Mouse (Mus musculus): ENCODE results near the gene Greb1. TPM values are rescaled to one million over a fixed set of nuclear protein-coding genes. Genes with fewer than 3 reads are reported as not detected.

The Greb1 gene
- polyA plus RNA-seq, 1 experiment = not detected

DNA sequence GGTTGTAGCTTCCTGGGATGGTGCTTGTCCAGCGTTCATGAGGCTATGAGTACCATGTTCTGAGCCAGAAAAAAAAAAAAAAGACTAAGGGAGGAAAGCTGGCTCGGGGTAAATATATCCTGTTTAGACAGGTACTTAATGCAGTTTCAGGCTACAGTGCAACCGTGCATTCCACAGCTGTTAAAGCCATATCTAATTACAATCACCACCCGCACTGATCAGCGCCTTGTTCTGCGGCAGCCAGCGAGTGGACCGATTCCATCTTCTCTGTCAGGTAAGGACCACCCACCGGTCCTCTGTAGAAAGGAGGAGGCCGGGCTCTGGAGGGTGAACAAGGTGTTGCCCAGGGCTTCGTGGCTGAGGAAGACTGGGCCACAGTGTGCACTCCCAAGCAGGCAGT lies 34.0 kb upstream of the Greb1 start:
- H3K9me3 ChIP-seq (ENCODE audit: control insufficient read depth, low read length) = no peaks in the 10 kb centered on the region
- no peak overlapping the region for H3K4me3 ChIP-seq (replicated peaks)
- no peaks in the 10 kb centered on the region for H3K36me3 ChIP-seq (ENCODE audit: control insufficient read depth)
- TF ChIP-seq GATA1 (IDR thresholded peaks at IDR 0.05; ENCODE audit: low read length) = no peak
- no peak for TF ChIP-seq TAL1 (IDR thresholded peaks at IDR 0.05; ENCODE audit: low read length)
- H3K27me3 ChIP-seq (ENCODE audit: control insufficient read depth) = no peaks in the 10 kb centered on the region
- no peaks in the 10 kb centered on the region for H3K4me1 ChIP-seq (ENCODE audit: control insufficient read depth)

DNA sequence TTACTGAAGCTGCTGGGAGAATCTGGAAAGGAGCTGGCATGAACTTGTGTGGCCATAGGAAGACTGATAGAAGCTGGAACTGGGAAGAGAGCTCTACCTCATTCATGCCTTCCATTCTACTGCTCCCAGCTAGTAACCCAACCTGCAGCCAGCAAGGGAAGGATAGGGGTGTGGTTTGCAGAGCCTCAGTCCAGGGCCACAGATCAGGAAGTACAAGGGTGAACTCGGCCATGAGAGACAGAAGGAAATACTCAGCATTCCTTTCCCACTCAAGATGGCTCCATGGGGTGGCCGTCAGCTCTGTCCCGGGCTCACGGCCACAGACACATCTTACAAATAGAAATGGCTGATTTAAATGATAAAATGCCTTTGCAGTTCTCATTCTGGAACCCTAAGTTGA lies 30.4 kb upstream of the Greb1 start:
- H3K4me1 ChIP-seq (ENCODE audit: control insufficient read depth) = no peaks in the 10 kb centered on the region

DNA sequence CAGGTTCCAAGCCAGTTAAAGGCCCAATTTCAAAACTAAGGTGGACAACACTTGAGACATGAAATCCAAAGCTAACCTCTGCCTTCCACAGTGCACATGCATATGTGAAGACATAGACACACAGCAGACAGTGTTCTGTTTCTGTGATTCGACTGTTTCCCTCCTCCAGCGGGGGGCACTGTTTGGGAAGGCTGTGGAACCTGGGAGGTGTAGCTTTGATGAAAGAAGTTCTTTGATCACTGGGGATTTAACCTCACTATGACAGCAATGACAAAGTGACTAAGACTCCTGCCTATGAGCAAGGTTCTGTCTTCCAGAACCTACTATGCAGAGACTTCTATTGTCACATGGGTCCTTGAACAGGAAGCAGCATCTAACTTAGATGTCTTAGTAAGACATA lies 29.1 kb upstream of the Greb1 start:
- TF ChIP-seq TAL1 (IDR thresholded peaks at IDR 0.05; ENCODE audit: low read length) (no peak), GATA1 (IDR thresholded peaks at IDR 0.05; ENCODE audit: low read length) (no peak)
- H3K4me3 ChIP-seq (replicated peaks) = no peak overlapping the region
- H3K36me3 ChIP-seq (ENCODE audit: control insufficient read depth) = peaks cover 17% of the 10 kb centered on the region
- no peaks in the 10 kb centered on the region for H3K27me3 ChIP-seq (ENCODE audit: control insufficient read depth)
- H3K4me1 ChIP-seq (ENCODE audit: control insufficient read depth) = no peaks in the 10 kb centered on the region
- H3K9me3 ChIP-seq (ENCODE audit: control insufficient read depth, low read length) = no peaks in the 10 kb centered on the region

More for the DNA sequence above, 30.4 kb upstream of the Greb1 start:
- TF ChIP-seq GATA1 (IDR thresholded peaks at IDR 0.05; ENCODE audit: low read length) = no peak
- no peak for TF ChIP-seq TAL1 (IDR thresholded peaks at IDR 0.05; ENCODE audit: low read length)
- H3K4me3 ChIP-seq (replicated peaks) = no peak overlapping the region
- H3K27me3 ChIP-seq (ENCODE audit: control insufficient read depth) = no peaks in the 10 kb centered on the region
- H3K36me3 ChIP-seq (ENCODE audit: control insufficient read depth) = peaks cover 4% of the 10 kb centered on the region
- no peaks in the 10 kb centered on the region for H3K9me3 ChIP-seq (ENCODE audit: control insufficient read depth, low read length)

- Histone ChIP-seq H3K4me1 (ENCODE audit: control insufficient read depth) (no peaks in the 10 kb centered on the region), H3K4me3 (replicated peaks) (no peak overlapping the region), H3K27me3 (ENCODE audit: control insufficient read depth) (no peaks in the 10 kb centered on the region), H3K36me3 (ENCODE audit: control insufficient read depth) (peaks cover 28% of the 10 kb centered on the region), H3K9me3 (ENCODE audit: control insufficient read depth, low read length) (no peaks in the 10 kb centered on the region)
- TF ChIP-seq TAL1 (IDR thresholded peaks at IDR 0.05; ENCODE audit: low read length) = no peak
These were observed 27.8 kb upstream of the Greb1 start for GRCm38 (mm10) chr12:16828505-16828904.

GRCm38 (mm10) chr12:16823701-16824100 lies 23.0 kb upstream of the Greb1 start:
- Histone ChIP-seq H3K36me3 (ENCODE audit: control insufficient read depth) (peaks cover 73% of the 10 kb centered on the region), H3K4me3 (replicated peaks) (no peak overlapping the region), H3K4me1 (ENCODE audit: control insufficient read depth) (no peaks in the 10 kb centered on the region), H3K27me3 (ENCODE audit: control insufficient read depth) (no peaks in the 10 kb centered on the region), H3K9me3 (ENCODE audit: control insufficient read depth, low read length) (no peaks in the 10 kb centered on the region)
- TF ChIP-seq GATA1 (IDR thresholded peaks at IDR 0.05; ENCODE audit: low read length) (no peak), TAL1 (IDR thresholded peaks at IDR 0.05; ENCODE audit: low read length) (no peak)

- H3K4me3 ChIP-seq (replicated peaks) = no peak overlapping the region
These were observed 21.6 kb upstream of the Greb1 start for GRCm38 (mm10) chr12:16822181-16822734.

GRCm38 (mm10) chr12:16820761-16821160 lies 20.1 kb upstream of the Greb1 start:
- Histone ChIP-seq H3K4me3 (replicated peaks) (no peak overlapping the region), H3K9me3 (ENCODE audit: control insufficient read depth, low read length) (no peaks in the 10 kb centered on the region), H3K27me3 (ENCODE audit: control insufficient read depth) (no peaks in the 10 kb centered on the region), H3K4me1 (ENCODE audit: control insufficient read depth) (peaks cover 5% of the 10 kb centered on the region; the same call in 1 of the 2 replicates), H3K36me3 (ENCODE audit: control insufficient read depth) (peaks cover 89% of the 10 kb centered on the region)
- TF ChIP-seq TAL1 (IDR thresholded peaks at IDR 0.05; ENCODE audit: low read length) (no peak), GATA1 (IDR thresholded peaks at IDR 0.05; ENCODE audit: low read length) (no peak)

More at GRCm38 (mm10) chr12:16822181-16822734, 21.6 kb upstream of the Greb1 start:
- no peak for TF ChIP-seq TAL1 (IDR thresholded peaks at IDR 0.05; ENCODE audit: low read length)
- TF ChIP-seq GATA1 (IDR thresholded peaks at IDR 0.05; ENCODE audit: low read length) = no peak
- no peaks in the 10 kb centered on the region for H3K9me3 ChIP-seq (ENCODE audit: control insufficient read depth, low read length)
- H3K27me3 ChIP-seq (ENCODE audit: control insufficient read depth) = no peaks in the 10 kb centered on the region
- H3K36me3 ChIP-seq (ENCODE audit: control insufficient read depth) = peaks cover 82% of the 10 kb centered on the region
- H3K4me1 ChIP-seq (ENCODE audit: control insufficient read depth) = no peaks in the 10 kb centered on the region

GRCm38 (mm10) chr12:16818513-16818912 lies 17.8 kb upstream of the Greb1 start:
- Histone ChIP-seq H3K9me3 (ENCODE audit: control insufficient read depth, low read length) (no peaks in the 10 kb centered on the region), H3K4me3 (replicated peaks) (no peak overlapping the region), H3K27me3 (ENCODE audit: control insufficient read depth) (no peaks in the 10 kb centered on the region), H3K36me3 (ENCODE audit: control insufficient read depth) (peaks cover 91% of the 10 kb centered on the region), H3K4me1 (ENCODE audit: control insufficient read depth) (peaks cover 5% of the 10 kb centered on the region; the same call in 1 of the 2 replicates)
- TF ChIP-seq TAL1 (IDR thresholded peaks at IDR 0.05; ENCODE audit: low read length) = no peak
- no peak for TF ChIP-seq GATA1 (IDR thresholded peaks at IDR 0.05; ENCODE audit: low read length)

- no peak for TF ChIP-seq GATA1 (IDR thresholded peaks at IDR 0.05; ENCODE audit: low read length)
- no peak for TF ChIP-seq TAL1 (IDR thresholded peaks at IDR 0.05; ENCODE audit: low read length)
- Histone ChIP-seq H3K36me3 (ENCODE audit: control insufficient read depth) (peaks cover 83% of the 10 kb centered on the region), H3K9me3 (ENCODE audit: control insufficient read depth, low read length) (no peaks in the 10 kb centered on the region), H3K4me1 (ENCODE audit: control insufficient read depth) (peaks cover 14% of the 10 kb centered on the region), H3K4me3 (replicated peaks) (no peak overlapping the region), H3K27me3 (ENCODE audit: control insufficient read depth) (no peaks in the 10 kb centered on the region)
These were observed 16.5 kb upstream of the Greb1 start for GRCm38 (mm10) chr12:16817147-16817546.

DNA sequence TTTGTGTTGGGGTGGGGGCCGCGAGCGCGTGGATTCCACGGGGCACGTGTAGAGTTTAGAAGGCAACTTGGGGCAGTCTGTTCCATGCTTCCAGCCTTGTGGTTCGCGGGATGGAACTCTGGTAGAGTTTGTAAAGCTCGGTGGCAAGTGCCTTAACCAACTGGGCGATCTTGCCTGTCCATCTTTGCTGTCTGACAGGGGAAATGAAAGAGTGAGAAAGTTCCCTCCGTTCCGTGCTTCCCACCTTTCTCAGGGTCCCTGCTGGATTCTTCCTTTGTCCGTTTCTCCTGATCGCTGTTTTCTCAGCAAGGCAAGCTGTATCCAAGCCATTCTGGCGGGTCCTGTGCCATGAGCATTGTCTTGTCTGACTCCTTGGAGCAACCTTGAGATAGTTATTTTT lies 10.8 kb upstream of the Greb1 start:
- H3K9me3 ChIP-seq (ENCODE audit: control insufficient read depth, low read length) = no peaks in the 10 kb centered on the region
- peaks cover 26% of the 10 kb centered on the region for H3K27me3 ChIP-seq (ENCODE audit: control insufficient read depth)
- H3K4me1 ChIP-seq (ENCODE audit: control insufficient read depth) = peaks cover 26% of the 10 kb centered on the region
- TF ChIP-seq GATA1 (IDR thresholded peaks at IDR 0.05; ENCODE audit: low read length) (no peak), TAL1 (IDR thresholded peaks at IDR 0.05; ENCODE audit: low read length) (no peak)
- H3K4me3 ChIP-seq (replicated peaks) = peak overlapping the region; percentile 86
- H3K36me3 ChIP-seq (ENCODE audit: control insufficient read depth) = peaks cover 34% of the 10 kb centered on the region
